Mouse (Mus musculus): Measurements from ENCODE around the gene Prss33.

Gene Prss33

GRCm38 (mm10) chr17:23828271-23829001, 7.4 kb downstream of the Prss33 start:
- DNase-seq (ENCODE audit: low read depth, low spot score): peak; percentile 45

GRCm38 (mm10) chr17:23825591-23825990, 10.3 kb downstream of the Prss33 start:
- no peak for DNase-seq (ENCODE audit: low read depth, low spot score)

GRCm38 (mm10) chr17:23823614-23824013, 12.2 kb downstream of the Prss33 start:
- DNase-seq (ENCODE audit: low read depth, low spot score): no peak

GRCm38 (mm10) chr17:23823018-23823417, 12.8 kb downstream of the Prss33 start:
- no peak for DNase-seq (ENCODE audit: low read depth, low spot score)

- DNase-seq (ENCODE audit: low read depth, low spot score): no peak
Observed at GRCm38 (mm10) chr17:23822094-23822493, 13.8 kb downstream of the Prss33 start.

GRCm38 (mm10) chr17:23820731-23821130, 15.1 kb downstream of the Prss33 start:
- DNase-seq (ENCODE audit: low read depth, low spot score): peak; percentile 51

GRCm38 (mm10) chr17:23819235-23819634, 16.6 kb downstream of the Prss33 start:
- DNase-seq (ENCODE audit: low read depth, low spot score): no peak

- no peak for DNase-seq (ENCODE audit: low read depth, low spot score)
Observed at GRCm38 (mm10) chr17:23818579-23818978, 17.3 kb downstream of the Prss33 start.

GRCm38 (mm10) chr17:23815641-23816040, 20.2 kb downstream of the Prss33 start:
- DNase-seq (ENCODE audit: low read depth, low spot score): no peak

- DNase-seq (ENCODE audit: low read depth, low spot score): no peak
Observed at GRCm38 (mm10) chr17:23807918-23808317, 27.9 kb downstream of the Prss33 start.

GRCm38 (mm10) chr17:23806867-23807266, 29.0 kb downstream of the Prss33 start:
- DNase-seq (ENCODE audit: low read depth, low spot score): peak; percentile 69

GRCm38 (mm10) chr17:23804426-23805085, 31.3 kb downstream of the Prss33 start:
- DNase-seq (ENCODE audit: low read depth, low spot score): no peak

- peak; percentile 83 for DNase-seq (ENCODE audit: low read depth, low spot score)
Observed at GRCm38 (mm10) chr17:23803366-23804041, 32.4 kb downstream of the Prss33 start.

- DNase-seq (ENCODE audit: low read depth, low spot score): peak; percentile 100
Observed at GRCm38 (mm10) chr17:23802746-23803365, 33.0 kb downstream of the Prss33 start.

- no peak for DNase-seq (ENCODE audit: low read depth, low spot score)
Observed at GRCm38 (mm10) chr17:23801627-23802026, 34.2 kb downstream of the Prss33 start.

GRCm38 (mm10) chr17:23797316-23797715, 38.5 kb downstream of the Prss33 start:
- DNase-seq (ENCODE audit: low read depth, low spot score): no peak

GRCm38 (mm10) chr17:23795323-23795722, 40.5 kb downstream of the Prss33 start:
- no peak for DNase-seq (ENCODE audit: low read depth, low spot score)

GRCm38 (mm10) chr17:23791079-23791357, 44.8 kb downstream of the Prss33 start:
- peak; percentile 65 for DNase-seq (ENCODE audit: low read depth, low spot score)

- peak; percentile 79 for DNase-seq (ENCODE audit: low read depth, low spot score)
Observed at GRCm38 (mm10) chr17:23790269-23791078, 45.4 kb downstream of the Prss33 start, which contains the start of gene Srrm2. Gene Srrm2, plus strand, starts transcription at chr17:23790532.

GRCm38 (mm10) chr17:23789749-23790268, 46.0 kb downstream of the Prss33 start:
- DNase-seq (ENCODE audit: low read depth, low spot score): no peak

GRCm38 (mm10) chr17:23788973-23789372, 46.9 kb downstream of the Prss33 start:
- no peak for DNase-seq (ENCODE audit: low read depth, low spot score)
